Mouse (Mus musculus) heart, postnatal 4 days (tissue): Measurements from ENCODE around the gene Chd8. TPM values are rescaled to one million over a fixed set of nuclear protein-coding genes. Genes with fewer than 3 reads are reported as not detected.
"Not testable (repeated sequence)": the region's sequence is repeated elsewhere in the genome, so short reads cannot be mapped to it uniquely, and the experiment has no call there.

Experiments
- DNase-seq: peaks from one replicate; pipeline ENCODE4 v3.0.0; 2021
- total RNA-seq, 2 experiments: library from RNA; stranded (reverse); gene quantifications; 2 replicates each; pipeline ENCODE4 v1.2.3; 2021

The Chd8 gene
- 10 to 100 TPM; 73.8 to 76.4 TPM for total RNA-seq

- peak; percentile 98 for DNase-seq
These were observed at the start of gene Chd8 for GRCm38 (mm10) chr14:52257484-52258213. TSS of gene Chd8 (minus strand) at chr14:52257780.

- DNase-seq = no peak
These were observed 48.5 kb upstream of the Chd8 start for GRCm38 (mm10) chr14:52306100-52306499.

- DNase-seq = peak; percentile 92
These were observed 47.2 kb upstream of the Chd8 start, which contains the start of gene Mettl3 for GRCm38 (mm10) chr14:52304644-52305271. TSS of gene Mettl3 (minus strand) at chr14:52305128.

GRCm38 (mm10) chr14:52303517-52303916 is 45.9 kb upstream of the Chd8 start:
- DNase-seq = not testable (repeated sequence)

GRCm38 (mm10) chr14:52295558-52296264 is 38.1 kb upstream of the Chd8 start:
- no peak for DNase-seq

- no peak for DNase-seq
These were observed 26.6 kb upstream of the Chd8 start for GRCm38 (mm10) chr14:52284191-52284590.

- no peak for DNase-seq
These were observed 26.0 kb upstream of the Chd8 start for GRCm38 (mm10) chr14:52283629-52284028.

- no peak for DNase-seq
These were observed 22.2 kb upstream of the Chd8 start for GRCm38 (mm10) chr14:52279747-52280120.

- peak; percentile 99 for DNase-seq
These were observed 21.6 kb upstream of the Chd8 start, which contains the start of the genes Tox4 and Rab2b for GRCm38 (mm10) chr14:52278932-52279746. TSS of gene Tox4 (plus strand) at chr14:52279146. TSS of gene Rab2b (minus strand) at chr14:52279545.

GRCm38 (mm10) chr14:52277210-52277609 is 19.6 kb upstream of the Chd8 start:
- DNase-seq = no peak

GRCm38 (mm10) chr14:52272781-52273180 is 15.2 kb upstream of the Chd8 start:
- no peak for DNase-seq

- no peak for DNase-seq
These were observed 1.0 kb downstream of the Chd8 start for GRCm38 (mm10) chr14:52256311-52257175.

GRCm38 (mm10) chr14:52246129-52246528 is 11.5 kb downstream of the Chd8 start:
- DNase-seq = no peak

GRCm38 (mm10) chr14:52244690-52245042 is 12.9 kb downstream of the Chd8 start:
- no peak for DNase-seq

GRCm38 (mm10) chr14:52244041-52244689 is 13.4 kb downstream of the Chd8 start:
- DNase-seq = peak; percentile 100

- DNase-seq = no peak
These were observed 21.4 kb downstream of the Chd8 start for GRCm38 (mm10) chr14:52236216-52236615.

- DNase-seq = peak; percentile 75
These were observed 22.4 kb downstream of the Chd8 start for GRCm38 (mm10) chr14:52235165-52235564.

- no peak for DNase-seq
These were observed 25.3 kb downstream of the Chd8 start for GRCm38 (mm10) chr14:52232249-52232648.

- DNase-seq = no peak
These were observed 31.6 kb downstream of the Chd8 start for GRCm38 (mm10) chr14:52225972-52226371.

GRCm38 (mm10) chr14:52217261-52217660 is 40.3 kb downstream of the Chd8 start:
- DNase-seq = no peak

- DNase-seq = no peak
These were observed 58.2 kb downstream of the Chd8 start for GRCm38 (mm10) chr14:52199412-52199811.
